Mouse (Mus musculus): Measurements from ENCODE around the gene Tmcc3. TPM values are rescaled to one million over a fixed set of nuclear protein-coding genes. Genes with fewer than 3 reads are reported as not detected.

Gene Tmcc3
- total and polyA plus RNA-seq, 3 experiments: 11.3 to 30.1 (median 23.1) TPM

- Histone ChIP-seq H3K9me3 (replicated peaks; ENCODE audit: low read length) (peaks cover 6% of the 10 kb centered on the region), H3K4me1 (ENCODE audit: control insufficient read depth in 1 of 2, insufficient read depth in 2 of 2) (peaks cover 4 to 14% of the 10 kb centered on the region in 2 experiments), H3K4me3 (replicated peaks in 1 of 3; ENCODE audit: low read depth in 2 of 3, low read length in 2 of 3, poor library complexity in 1 of 3) (no peak overlapping the region), H3K4me2 (ENCODE audit: insufficient read depth, low read depth, poor library complexity, severe bottlenecking) (no peak overlapping the region), H3K27me3 (replicated peaks) (no peaks in the 10 kb centered on the region), H3K79me2 (replicated peaks; ENCODE audit: control insufficient read depth, extremely low read depth, insufficient read depth, poor library complexity, severe bottlenecking) (peaks cover 4% of the 10 kb centered on the region), H3K36me3 (replicated peaks in 1 of 2; ENCODE audit: control insufficient read depth in 1 of 2, insufficient read depth in 1 of 2, low read length in 1 of 2) (peaks cover 20 to 37% of the 10 kb centered on the region in 2 experiments), H3K9ac (ENCODE audit: insufficient read depth, low read depth) (no peak overlapping the region), H3K27ac (ENCODE audit: insufficient read depth, low read depth) (no peak overlapping the region)
- TF ChIP-seq UBTF (IDR thresholded peaks at IDR 0.05; ENCODE audit: low read depth, low read length) (no peak), ZKSCAN1 (IDR thresholded peaks at IDR 0.05; ENCODE audit: borderline replicate concordance, low read depth, low read length) (no peak), GABPA (IDR thresholded peaks at IDR 0.05; ENCODE audit: insufficient replicate concordance, low read depth, low read length) (no peak), IRF4 (IDR thresholded peaks at IDR 0.05; ENCODE audit: low read depth, low read length) (no peak), POLR2A (IDR thresholded peaks at IDR 0.05; ENCODE audit: low read depth, low read length) (no peak), BHLHE40 (IDR thresholded peaks at IDR 0.05; ENCODE audit: low read depth, low read length) (no peak), TCF12 (IDR thresholded peaks at IDR 0.05; ENCODE audit: low read depth, low read length) (no peak)
- in situ Hi-C loops (cut with MboI; ENCODE audit: low pct_ligation_motif_present, low pct_unique_long_range_greater_than_20kb, low sequenced_read_pairs): no loop called here
- no peak for DNase-seq (ENCODE audit: extremely low read depth)
- dilution Hi-C loops (cut with MboI; ENCODE audit: extremely low pct_ligation_motif_present, extremely low pct_unique_long_range_greater_than_20kb, low sequenced_read_pairs): no loop called here
Observed at GRCm38 (mm10) chr10:94515179-94515545, 203.4 kb downstream of the Tmcc3 start.

- Histone ChIP-seq H3K27me3 (replicated peaks) (no peaks in the 10 kb centered on the region), H3K9me3 (replicated peaks; ENCODE audit: low read length) (peaks cover 6% of the 10 kb centered on the region), H3K79me2 (replicated peaks; ENCODE audit: control insufficient read depth, extremely low read depth, insufficient read depth, poor library complexity, severe bottlenecking) (peaks cover 4% of the 10 kb centered on the region), H3K4me1 (ENCODE audit: control insufficient read depth in 1 of 2, insufficient read depth in 2 of 2) (peaks cover 7 to 18% of the 10 kb centered on the region in 2 experiments), H3K36me3 (replicated peaks in 1 of 2; ENCODE audit: control insufficient read depth in 1 of 2, insufficient read depth in 1 of 2, low read length in 1 of 2) (peaks cover 21 to 35% of the 10 kb centered on the region in 2 experiments), H3K4me3 (replicated peaks in 1 of 3; ENCODE audit: low read depth in 2 of 3, low read length in 2 of 3, poor library complexity in 1 of 3) (no peak overlapping the region), H3K27ac (ENCODE audit: insufficient read depth, low read depth) (no peak overlapping the region), H3K9ac (ENCODE audit: insufficient read depth, low read depth) (no peak overlapping the region), H3K4me2 (ENCODE audit: insufficient read depth, low read depth, poor library complexity, severe bottlenecking) (no peak overlapping the region)
- in situ Hi-C loops (cut with MboI; ENCODE audit: low pct_ligation_motif_present, low pct_unique_long_range_greater_than_20kb, low sequenced_read_pairs): no loop called here
- dilution Hi-C loops (cut with MboI; ENCODE audit: extremely low pct_ligation_motif_present, extremely low pct_unique_long_range_greater_than_20kb, low sequenced_read_pairs): no loop called here
- TF ChIP-seq SMC3 (IDR thresholded peaks at IDR 0.05; ENCODE audit: low read depth, low read length) (no peak), ETS1 (conservative IDR thresholded peaks at IDR 0.05; ENCODE audit: low read depth, low read length) (no peak), BHLHE40 (IDR thresholded peaks at IDR 0.05; ENCODE audit: low read depth, low read length) (no peak), ELF1 (IDR thresholded peaks at IDR 0.05; ENCODE audit: low read depth, low read length) (no peak), NELFE (IDR thresholded peaks at IDR 0.05; ENCODE audit: low read depth, low read length) (no peak), CHD1 (IDR thresholded peaks at IDR 0.05; ENCODE audit: low read depth, low read length) (no peak), KAT2A (IDR thresholded peaks at IDR 0.05; ENCODE audit: insufficient replicate concordance, low read length) (no peak), POLR2AphosphoS2 (IDR thresholded peaks at IDR 0.05; ENCODE audit: low read depth, low read length) (no peak), TCF12 (IDR thresholded peaks at IDR 0.05; ENCODE audit: low read depth, low read length) (no peak)
- no peak for DNase-seq (ENCODE audit: extremely low read depth)
Observed at GRCm38 (mm10) chr10:94515583-94515982, 203.8 kb downstream of the Tmcc3 start.

GRCm38 (mm10) chr10:94519887-94520286 lies 208.1 kb downstream of the Tmcc3 start:
- no peaks in the 10 kb centered on the region for H3K27me3 ChIP-seq (replicated peaks)
- H3K9ac ChIP-seq (ENCODE audit: insufficient read depth, low read depth): no peak overlapping the region
- H3K4me3 ChIP-seq (replicated peaks in 1 of 3; ENCODE audit: low read depth in 2 of 3, low read length in 2 of 3, poor library complexity in 1 of 3): no peak overlapping the region
- H3K27ac ChIP-seq (ENCODE audit: insufficient read depth, low read depth): no peak overlapping the region
- dilution Hi-C loops (cut with MboI; ENCODE audit: extremely low pct_ligation_motif_present, extremely low pct_unique_long_range_greater_than_20kb, low sequenced_read_pairs): no loop called here
- H3K9me3 ChIP-seq (replicated peaks; ENCODE audit: low read length): peaks cover 1% of the 10 kb centered on the region
- H3K4me2 ChIP-seq (ENCODE audit: insufficient read depth, low read depth, poor library complexity, severe bottlenecking): no peak overlapping the region
- H3K4me1 ChIP-seq (ENCODE audit: control insufficient read depth in 1 of 2, insufficient read depth in 2 of 2): peaks cover 29 to 59% of the 10 kb centered on the region in 2 experiments
- peaks cover 14 to 18% of the 10 kb centered on the region in 2 experiments for H3K36me3 ChIP-seq (replicated peaks in 1 of 2; ENCODE audit: control insufficient read depth in 1 of 2, insufficient read depth in 1 of 2, low read length in 1 of 2)
- peaks cover 4% of the 10 kb centered on the region for H3K79me2 ChIP-seq (replicated peaks; ENCODE audit: control insufficient read depth, extremely low read depth, insufficient read depth, poor library complexity, severe bottlenecking)
- peak; percentile 37 for DNase-seq (ENCODE audit: extremely low read depth)
- in situ Hi-C loops (cut with MboI; ENCODE audit: low pct_ligation_motif_present, low pct_unique_long_range_greater_than_20kb, low sequenced_read_pairs): no loop called here
- TF ChIP-seq MAX (IDR thresholded peaks at IDR 0.05; ENCODE audit: low read length) (no peak), NRF1 (IDR thresholded peaks at IDR 0.05; ENCODE audit: low read depth, low read length) (no peak), JUND (conservative IDR thresholded peaks at IDR 0.05; ENCODE audit: low read depth, low read length) (no peak), UBTF (IDR thresholded peaks at IDR 0.05; ENCODE audit: low read depth, low read length) (no peak), SMC3 (IDR thresholded peaks at IDR 0.05; ENCODE audit: low read depth, low read length) (no peak), ZMIZ1 (IDR thresholded peaks at IDR 0.05; ENCODE audit: low read depth, low read length) (no peak), CHD1 (IDR thresholded peaks at IDR 0.05; ENCODE audit: low read depth, low read length) (no peak), RCOR1 (conservative IDR thresholded peaks at IDR 0.05; ENCODE audit: low read depth, low read length) (no peak), GABPA (IDR thresholded peaks at IDR 0.05; ENCODE audit: insufficient replicate concordance, low read depth, low read length) (no peak), ETS1 (conservative IDR thresholded peaks at IDR 0.05; ENCODE audit: low read depth, low read length) (no peak), MAZ (IDR thresholded peaks at IDR 0.05; ENCODE audit: low read depth, low read length) (no peak), RAD21 (IDR thresholded peaks at IDR 0.05; ENCODE audit: low read depth, low read length) (no peak), MYC (IDR thresholded peaks at IDR 0.05; ENCODE audit: low read depth, low read length) (no peak)
